Mouse (Mus musculus): Measurements from ENCODE around the gene Ugt2b37. TPM values are rescaled to one million over a fixed set of nuclear protein-coding genes. Genes with fewer than 3 reads are reported as not detected.

Ugt2b37 gene
- polyA plus RNA-seq (2012; ENCODE audit: low replicate concordance) = not detected in 2 replicates

GRCm38 (mm10) chr5:87254676-87255075, at the start of gene Ugt2b37:
Ugt2b37 (minus strand) TSS chr5:87254804.

Other genes with a start within 250 kb of the Ugt2b37 start
- not detected in 2 replicates for gene Ugt2b36, start 162.2 kb downstream of the Ugt2b37 start, polyA plus RNA-seq (2012; ENCODE audit: low replicate concordance)
- gene Ugt2b5, start 114.5 kb downstream of the Ugt2b37 start, polyA plus RNA-seq (2012; ENCODE audit: low replicate concordance) = not detected in 2 replicates
- gene Ugt2a3, start 82.4 kb upstream of the Ugt2b37 start, polyA plus RNA-seq (2012; ENCODE audit: low replicate concordance) = not detected in 2 replicates
- gene Ugt2b38, start 169.4 kb upstream of the Ugt2b37 start, polyA plus RNA-seq (2012; ENCODE audit: low replicate concordance) = not detected in 2 replicates
- gene Ugt2a2, start 227.5 kb upstream of the Ugt2b37 start, polyA plus RNA-seq (2012; ENCODE audit: low replicate concordance) = not detected in 2 replicates
- gene Gm43638, start 232.0 kb upstream of the Ugt2b37 start, polyA plus RNA-seq (2012; ENCODE audit: low replicate concordance) = not detected in 2 replicates
- gene Ugt2a1, start 236.1 kb upstream of the Ugt2b37 start, polyA plus RNA-seq (2012; ENCODE audit: low replicate concordance) = not detected in 2 replicates